Mouse (Mus musculus) mouse trophoblast stem cell (cell line): Measurements from ENCODE around the gene Tmem258.
"Not testable (repeated sequence)": the region's sequence is repeated elsewhere in the genome, so short reads cannot be mapped to it uniquely, and the experiment has no call there.

ENCODE experiments used
- in situ Hi-C, 2 experiments: fragments of 300-500 bp; cut with MseI, MboI; formaldehyde crosslinking; loops; 2 replicates in 1 of 2; 3 replicates in 1 of 2; pipeline ENCODE4 v1.15.1; 2025

Tmem258 gene

GRCm38 (mm10) chr19:10203848-10204615 is at the start of gene Tmem258, which contains the start of gene Fen1:
Tmem258 (plus strand) TSS chr19:10204014.
Fen1 (minus strand) TSS chr19:10204169.
- in situ Hi-C loops: no loop called here

- in situ Hi-C loops: no loop called here
Measured at GRCm38 (mm10) chr19:10157725-10158124, 46.1 kb upstream of the Tmem258 start.

- in situ Hi-C loops: no loop called here
Measured at GRCm38 (mm10) chr19:10163896-10164295, 39.9 kb upstream of the Tmem258 start.

- in situ Hi-C loops: not testable (repeated sequence)
Measured at GRCm38 (mm10) chr19:10165928-10166327, 37.9 kb upstream of the Tmem258 start.

- in situ Hi-C loops: no loop called here
Measured at GRCm38 (mm10) chr19:10167112-10167511, 36.7 kb upstream of the Tmem258 start.

- in situ Hi-C loops: no loop called here
Measured at GRCm38 (mm10) chr19:10167951-10168350, 35.9 kb upstream of the Tmem258 start.

- in situ Hi-C loops: no loop called here
Measured at GRCm38 (mm10) chr19:10168441-10168840, 35.4 kb upstream of the Tmem258 start.

- in situ Hi-C loops: no loop called here
Measured at GRCm38 (mm10) chr19:10169179-10169578, 34.6 kb upstream of the Tmem258 start.

GRCm38 (mm10) chr19:10169692-10170330 is 34.0 kb upstream of the Tmem258 start:
- in situ Hi-C loops: not testable (repeated sequence)

GRCm38 (mm10) chr19:10170466-10170865 is 33.3 kb upstream of the Tmem258 start:
- in situ Hi-C loops: no loop called here

GRCm38 (mm10) chr19:10171359-10171758 is 32.5 kb upstream of the Tmem258 start:
- in situ Hi-C loops: no loop called here

GRCm38 (mm10) chr19:10171846-10172245 is 32.0 kb upstream of the Tmem258 start:
- in situ Hi-C loops: no loop called here

GRCm38 (mm10) chr19:10173116-10173718 is 30.6 kb upstream of the Tmem258 start:
- in situ Hi-C loops: no loop called here

- in situ Hi-C loops: no loop called here
Measured at GRCm38 (mm10) chr19:10173844-10174539, 29.8 kb upstream of the Tmem258 start.

GRCm38 (mm10) chr19:10174956-10175355 is 28.9 kb upstream of the Tmem258 start:
- in situ Hi-C loops: loop anchor here in 1 of 2 experiments (25.0 kb wide), 1 partner anchor 263 kb away; no protein-coding TSS in a partner anchor

GRCm38 (mm10) chr19:10176477-10176876 is 27.3 kb upstream of the Tmem258 start:
- in situ Hi-C loops: loop anchor here in 1 of 2 experiments (25.0 kb wide), 1 partner anchor 264 kb away; no protein-coding TSS in a partner anchor

- in situ Hi-C loops: loop anchor here in 1 of 2 experiments (25.0 kb wide), 1 partner anchor 265 kb away; no protein-coding TSS in a partner anchor
Measured at GRCm38 (mm10) chr19:10176941-10177372, 26.9 kb upstream of the Tmem258 start.

- in situ Hi-C loops: loop anchor here in 1 of 2 experiments (25.0 kb wide), 1 partner anchor 269 kb away; no protein-coding TSS in a partner anchor
Measured at GRCm38 (mm10) chr19:10181225-10181624, 22.6 kb upstream of the Tmem258 start.

- in situ Hi-C loops: loop anchor here in 1 of 2 experiments (25.0 kb wide), 1 partner anchor 270 kb away; no protein-coding TSS in a partner anchor
Measured at GRCm38 (mm10) chr19:10182142-10182541, 21.7 kb upstream of the Tmem258 start.

- in situ Hi-C loops: loop anchor here in 1 of 2 experiments (25.0 kb wide), 1 partner anchor 270 kb away; no protein-coding TSS in a partner anchor
Measured at GRCm38 (mm10) chr19:10182670-10183298, 21.0 kb upstream of the Tmem258 start, which contains the start of gene Fads1. Fads1 (plus strand) TSS chr19:10182888.
